Mouse (Mus musculus): ENCODE data around the gene Kcna10. TPM values are rescaled to one million over a fixed set of nuclear protein-coding genes. Genes with fewer than 3 reads are reported as not detected.

Gene Kcna10
- polyA plus RNA-seq (2014; fragmentation: Nextera tagmentation; extraction: Ambion mirVana) = not detected in 2 replicates

DNA sequence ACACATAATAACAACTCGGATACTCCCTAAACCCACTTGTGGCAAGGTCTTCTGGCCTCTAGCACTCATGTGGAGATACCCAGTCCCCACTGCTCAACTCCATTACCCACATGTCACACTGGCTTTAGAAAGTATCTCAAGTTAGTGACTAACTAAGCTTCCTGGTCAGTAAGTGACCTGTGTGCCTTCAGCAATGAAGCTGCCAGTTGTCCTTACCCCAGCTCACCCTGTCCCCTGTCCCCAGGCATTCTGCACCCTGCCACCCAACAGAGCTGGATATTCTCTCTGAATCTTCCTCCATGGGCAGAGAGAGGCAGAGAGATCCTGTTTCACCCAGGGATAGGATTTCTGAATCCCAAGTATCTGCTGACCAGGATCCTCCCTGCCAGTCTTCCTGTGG lies at the start of gene Kcna10:
Gene Kcna10 (plus strand): TSS at position 301 of the 400 bp plus-strand sequence.
- Histone ChIP-seq H3K27me3 (ENCODE audit: control insufficient read depth, insufficient read depth, low read length) (no peaks in the 10 kb centered on the region), H3K9ac (ENCODE audit: low read length) (no peak within 1 kb of the TSS), H3K36me3 (ENCODE audit: control insufficient read depth, insufficient read depth, low read length) (no peaks in the 10 kb centered on the region), H3K4me3 (ENCODE audit: control insufficient read depth in 1 of 2, insufficient read depth in 1 of 2, low read depth in 1 of 2, low read length in 2 of 2) (no peak within 1 kb of the TSS), H3K4me1 (ENCODE audit: control insufficient read depth in 2 of 2, insufficient read depth in 2 of 2, low read length in 2 of 2) (no peaks in the 10 kb centered on the region), H3K4me2 (ENCODE audit: low read length) (no peak within 1 kb of the TSS), H3K27ac (replicated peaks in 1 of 2; ENCODE audit: control insufficient read depth in 1 of 2, insufficient read depth in 1 of 2, low read depth in 2 of 2, low read length in 2 of 2) (no peak within 1 kb of the TSS), H3K9me3 (ENCODE audit: control insufficient read depth, low read length) (no peaks in the 10 kb centered on the region)
- 78% methylated on average over 1 of the region's 1 CpGs for WGBS
- no peak for ATAC-seq (ENCODE audit: insufficient number of reproducible peaks, insufficient read depth, low FRiP score, low read depth)

DNA sequence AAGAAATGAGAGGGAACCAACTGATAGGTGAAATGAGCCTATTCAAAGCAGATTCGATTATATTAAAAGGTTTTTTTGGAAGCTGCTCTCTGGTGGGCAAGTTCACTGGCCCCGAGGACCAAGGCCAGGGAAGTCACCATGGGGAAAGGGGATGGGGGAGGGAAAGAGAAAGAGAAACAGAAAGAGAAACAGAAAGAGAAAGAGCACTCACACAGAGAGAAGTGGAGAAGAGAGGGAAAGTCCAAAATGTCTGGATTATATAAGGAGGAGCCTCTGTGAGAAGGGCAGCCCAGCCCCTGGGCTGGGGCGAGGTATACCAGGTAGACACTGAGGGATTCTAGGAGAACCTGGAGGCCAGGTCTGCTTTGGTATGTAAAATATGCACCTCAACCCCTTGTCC lies 48.4 kb upstream of the Kcna10 start:
- H3K36me3 ChIP-seq (ENCODE audit: control insufficient read depth, insufficient read depth, low read length) = no peaks in the 10 kb centered on the region
- H3K9me3 ChIP-seq (ENCODE audit: control insufficient read depth, low read length) = no peaks in the 10 kb centered on the region
- no peak overlapping the region for H3K4me3 ChIP-seq (ENCODE audit: control insufficient read depth in 1 of 2, insufficient read depth in 1 of 2, low read depth in 1 of 2, low read length in 2 of 2)
- H3K27ac ChIP-seq (replicated peaks in 1 of 2; ENCODE audit: control insufficient read depth in 1 of 2, insufficient read depth in 1 of 2, low read depth in 2 of 2, low read length in 2 of 2) = no peak overlapping the region
- ATAC-seq (ENCODE audit: insufficient number of reproducible peaks, insufficient read depth, low FRiP score, low read depth) = no peak
- 72% methylated on average over 3 of the region's 3 CpGs for WGBS
- peaks cover 8 to 14% of the 10 kb centered on the region in 2 experiments for H3K4me1 ChIP-seq (ENCODE audit: control insufficient read depth in 2 of 2, insufficient read depth in 2 of 2, low read length in 2 of 2)
- H3K4me2 ChIP-seq (ENCODE audit: low read length) = no peak overlapping the region
- H3K27me3 ChIP-seq (ENCODE audit: control insufficient read depth, insufficient read depth, low read length) = no peaks in the 10 kb centered on the region
- no peak overlapping the region for H3K9ac ChIP-seq (ENCODE audit: low read length)

DNA sequence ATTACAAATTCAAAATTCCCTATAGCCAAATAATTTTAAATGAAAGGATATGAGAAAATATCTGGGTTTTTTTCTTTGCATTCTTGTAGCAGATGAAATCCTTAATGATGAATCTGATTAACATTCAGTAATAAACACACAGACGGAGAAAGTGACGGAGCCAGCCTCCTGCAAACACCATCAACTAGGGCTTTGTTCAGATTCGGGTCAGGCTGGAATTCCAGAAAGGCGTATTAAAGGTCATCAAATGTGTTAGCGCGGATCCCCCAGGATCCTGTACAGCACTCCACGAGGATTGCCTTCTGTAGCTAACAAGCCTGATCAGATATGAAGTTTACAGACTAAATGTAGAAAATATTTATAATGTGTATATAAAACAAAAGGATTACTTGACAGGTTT lies 35.7 kb upstream of the Kcna10 start:
- WGBS = 83% methylated on average over 7 of the region's 7 CpGs
- ATAC-seq (ENCODE audit: insufficient number of reproducible peaks, insufficient read depth, low FRiP score, low read depth) = no peak
- Histone ChIP-seq H3K4me1 (ENCODE audit: control insufficient read depth in 2 of 2, insufficient read depth in 2 of 2, low read length in 2 of 2) (no peaks in the 10 kb centered on the region), H3K9me3 (ENCODE audit: control insufficient read depth, low read length) (no peaks in the 10 kb centered on the region), H3K9ac (ENCODE audit: low read length) (no peak overlapping the region), H3K4me3 (ENCODE audit: control insufficient read depth in 1 of 2, insufficient read depth in 1 of 2, low read depth in 1 of 2, low read length in 2 of 2) (no peak overlapping the region), H3K27me3 (ENCODE audit: control insufficient read depth, insufficient read depth, low read length) (no peaks in the 10 kb centered on the region), H3K27ac (replicated peaks in 1 of 2; ENCODE audit: control insufficient read depth in 1 of 2, insufficient read depth in 1 of 2, low read depth in 2 of 2, low read length in 2 of 2) (no peak overlapping the region), H3K4me2 (ENCODE audit: low read length) (no peak overlapping the region), H3K36me3 (ENCODE audit: control insufficient read depth, insufficient read depth, low read length) (no peaks in the 10 kb centered on the region)

DNA sequence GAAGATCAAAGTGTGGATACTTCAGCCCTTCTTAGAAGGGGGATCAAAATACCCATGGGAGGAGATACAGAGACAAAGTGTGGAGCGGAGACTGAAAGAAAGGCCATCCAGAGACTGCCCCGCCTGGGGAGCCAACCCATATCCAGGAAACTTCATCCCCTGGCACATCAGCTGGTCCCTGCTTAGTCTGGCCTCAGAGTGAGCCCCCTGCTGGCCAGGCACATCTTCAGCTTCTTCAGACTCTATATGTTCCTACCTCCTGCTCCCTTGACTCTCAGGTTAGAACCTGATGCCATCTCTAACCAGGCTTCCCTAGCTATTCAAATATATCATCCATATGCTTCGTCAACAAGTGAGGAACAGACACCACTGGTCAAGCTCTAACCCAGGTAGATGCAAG lies 33.9 kb upstream of the Kcna10 start:
- 52% methylated on average over 3 of the region's 3 CpGs for WGBS
- H3K27me3 ChIP-seq (ENCODE audit: control insufficient read depth, insufficient read depth, low read length) = no peaks in the 10 kb centered on the region
- no peak overlapping the region for H3K27ac ChIP-seq (replicated peaks in 1 of 2; ENCODE audit: control insufficient read depth in 1 of 2, insufficient read depth in 1 of 2, low read depth in 2 of 2, low read length in 2 of 2)
- no peak overlapping the region for H3K4me2 ChIP-seq (ENCODE audit: low read length)
- no peak overlapping the region for H3K9ac ChIP-seq (ENCODE audit: low read length)
- no peaks in the 10 kb centered on the region for H3K4me1 ChIP-seq (ENCODE audit: control insufficient read depth in 2 of 2, insufficient read depth in 2 of 2, low read length in 2 of 2)
- no peak overlapping the region for H3K4me3 ChIP-seq (ENCODE audit: control insufficient read depth in 1 of 2, insufficient read depth in 1 of 2, low read depth in 1 of 2, low read length in 2 of 2)
- ATAC-seq (ENCODE audit: insufficient number of reproducible peaks, insufficient read depth, low FRiP score, low read depth) = no peak
- no peaks in the 10 kb centered on the region for H3K9me3 ChIP-seq (ENCODE audit: control insufficient read depth, low read length)
- no peaks in the 10 kb centered on the region for H3K36me3 ChIP-seq (ENCODE audit: control insufficient read depth, insufficient read depth, low read length)

DNA sequence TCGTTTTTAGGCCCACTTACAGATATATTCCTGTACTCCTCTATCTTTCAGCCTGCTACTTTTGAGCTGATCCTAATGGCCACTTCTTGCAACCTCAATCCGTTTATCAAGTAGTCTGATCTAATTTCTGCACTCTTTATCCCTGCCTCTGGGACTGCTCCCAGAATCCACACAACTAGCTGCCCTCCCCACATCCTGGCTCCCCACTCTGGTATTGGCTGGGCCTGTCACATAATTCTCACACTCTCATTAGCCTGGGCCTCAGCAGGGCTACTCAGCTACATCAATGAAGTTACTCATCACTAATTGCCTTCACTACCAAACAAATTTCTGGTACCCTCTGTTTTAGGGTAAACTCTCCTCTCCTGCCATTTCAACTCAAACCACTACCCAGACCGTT lies 32.4 kb upstream of the Kcna10 start:
- H3K9ac ChIP-seq (ENCODE audit: low read length) = no peak overlapping the region
- ATAC-seq (ENCODE audit: insufficient number of reproducible peaks, insufficient read depth, low FRiP score, low read depth) = no peak
- no peaks in the 10 kb centered on the region for H3K36me3 ChIP-seq (ENCODE audit: control insufficient read depth, insufficient read depth, low read length)
- no peak overlapping the region for H3K27ac ChIP-seq (replicated peaks in 1 of 2; ENCODE audit: control insufficient read depth in 1 of 2, insufficient read depth in 1 of 2, low read depth in 2 of 2, low read length in 2 of 2)
- no peak overlapping the region for H3K4me2 ChIP-seq (ENCODE audit: low read length)
- no peak overlapping the region for H3K4me3 ChIP-seq (ENCODE audit: control insufficient read depth in 1 of 2, insufficient read depth in 1 of 2, low read depth in 1 of 2, low read length in 2 of 2)
- 40% methylated on average over 3 of the region's 3 CpGs for WGBS
- H3K4me1 ChIP-seq (ENCODE audit: control insufficient read depth in 2 of 2, insufficient read depth in 2 of 2, low read length in 2 of 2) = no peaks in the 10 kb centered on the region
- no peaks in the 10 kb centered on the region for H3K27me3 ChIP-seq (ENCODE audit: control insufficient read depth, insufficient read depth, low read length)
- H3K9me3 ChIP-seq (ENCODE audit: control insufficient read depth, low read length) = no peaks in the 10 kb centered on the region

DNA sequence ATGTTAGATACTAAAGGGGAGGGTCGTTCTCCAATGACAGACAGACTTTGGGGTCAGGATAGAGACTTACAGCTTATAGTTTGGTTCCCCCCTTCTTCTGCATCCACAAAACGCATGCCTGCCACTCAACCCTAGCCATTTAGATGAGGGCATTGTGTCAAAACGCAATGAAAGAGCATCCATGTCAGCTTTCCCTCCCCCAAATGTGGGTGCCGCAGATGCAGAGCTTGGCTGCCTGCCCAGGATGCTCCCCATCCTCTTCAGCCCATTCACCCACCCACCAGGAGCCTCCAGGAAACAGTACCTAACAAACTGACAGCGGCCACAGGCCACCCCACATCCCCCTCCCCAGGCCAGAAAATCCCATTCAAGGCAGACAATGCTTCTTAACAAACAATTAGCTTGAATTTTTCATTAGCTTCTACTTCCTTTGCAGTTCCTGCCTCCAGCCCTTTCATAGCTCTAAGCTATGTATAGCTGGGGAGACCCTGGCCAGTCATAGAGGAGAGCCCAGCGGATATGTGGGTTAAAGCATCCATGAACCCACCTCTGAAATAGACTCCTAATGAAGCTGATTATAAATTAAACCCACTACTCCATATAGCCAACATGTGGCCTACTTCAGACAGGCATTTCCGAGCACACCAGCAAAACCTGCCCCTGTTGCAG lies 31.9 kb upstream of the Kcna10 start:
- peaks cover 0 to 3% of the 10 kb centered on the region in 2 experiments; a peak in 1 of 4 replicates for H3K4me1 ChIP-seq (ENCODE audit: control insufficient read depth in 2 of 2, insufficient read depth in 2 of 2, low read length in 2 of 2)
- no peak overlapping the region for H3K4me3 ChIP-seq (ENCODE audit: control insufficient read depth in 1 of 2, insufficient read depth in 1 of 2, low read depth in 1 of 2, low read length in 2 of 2)
- no peak overlapping the region for H3K27ac ChIP-seq (replicated peaks in 1 of 2; ENCODE audit: control insufficient read depth in 1 of 2, insufficient read depth in 1 of 2, low read depth in 2 of 2, low read length in 2 of 2)
- H3K27me3 ChIP-seq (ENCODE audit: control insufficient read depth, insufficient read depth, low read length) = no peaks in the 10 kb centered on the region
- no peaks in the 10 kb centered on the region for H3K9me3 ChIP-seq (ENCODE audit: control insufficient read depth, low read length)
- no peak overlapping the region for H3K9ac ChIP-seq (ENCODE audit: low read length)
- WGBS = 57% methylated on average over 7 of the region's 7 CpGs
- no peaks in the 10 kb centered on the region for H3K36me3 ChIP-seq (ENCODE audit: control insufficient read depth, insufficient read depth, low read length)
- no peak for ATAC-seq (ENCODE audit: insufficient number of reproducible peaks, insufficient read depth, low FRiP score, low read depth)
- H3K4me2 ChIP-seq (ENCODE audit: low read length) = no peak overlapping the region

DNA sequence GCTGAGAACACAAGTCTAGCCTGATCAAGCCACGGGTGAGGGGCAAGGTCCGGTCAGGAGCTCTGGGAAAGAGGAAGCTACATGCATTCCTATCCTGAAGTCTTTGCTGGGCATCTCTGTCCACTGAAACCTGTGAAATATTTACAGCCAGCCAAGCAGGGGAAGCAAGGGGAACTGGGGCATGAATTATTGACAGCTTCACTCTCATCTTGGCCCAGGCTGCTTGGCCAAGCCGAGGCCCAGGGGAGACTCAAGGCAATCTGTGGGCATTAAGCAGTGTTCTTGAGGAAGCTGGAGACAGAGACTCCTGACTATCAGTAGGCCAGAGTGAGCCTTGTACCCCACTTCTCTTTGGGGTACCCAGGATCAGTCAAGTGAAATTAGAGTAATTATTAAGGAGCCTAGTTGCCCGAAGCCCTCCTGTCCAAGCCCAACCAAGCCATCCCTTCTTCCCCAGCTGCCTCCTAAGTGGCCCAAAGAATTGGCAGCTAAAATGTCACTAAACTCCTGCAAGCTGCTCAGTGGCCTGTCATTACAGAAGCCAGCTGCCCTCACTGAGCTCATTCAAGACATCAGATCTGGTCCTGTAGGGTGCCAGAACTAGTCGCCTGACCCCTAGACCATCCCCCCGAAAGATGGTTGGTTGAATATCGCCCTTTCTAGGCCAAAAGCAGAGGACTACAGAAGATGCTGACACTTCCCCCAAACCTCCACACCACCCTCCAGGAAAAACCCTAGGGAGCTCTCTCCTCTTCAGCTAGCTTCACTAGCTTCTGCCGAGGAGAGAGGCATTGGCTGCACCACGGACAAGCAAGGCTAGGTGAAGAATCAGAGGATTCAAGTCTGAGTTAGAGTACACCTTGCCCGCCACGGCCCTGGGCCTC lies 28.8 kb upstream of the Kcna10 start:
- H3K27ac ChIP-seq (replicated peaks in 1 of 2; ENCODE audit: control insufficient read depth in 1 of 2, insufficient read depth in 1 of 2, low read depth in 2 of 2, low read length in 2 of 2) = no peak overlapping the region
- no peaks in the 10 kb centered on the region for H3K27me3 ChIP-seq (ENCODE audit: control insufficient read depth, insufficient read depth, low read length)
- H3K36me3 ChIP-seq (ENCODE audit: control insufficient read depth, insufficient read depth, low read length) = no peaks in the 10 kb centered on the region
- no peaks in the 10 kb centered on the region for H3K9me3 ChIP-seq (ENCODE audit: control insufficient read depth, low read length)
- H3K4me2 ChIP-seq (ENCODE audit: low read length) = no peak overlapping the region
- no peak for ATAC-seq (ENCODE audit: insufficient number of reproducible peaks, insufficient read depth, low FRiP score, low read depth)
- no peak overlapping the region for H3K9ac ChIP-seq (ENCODE audit: low read length)
- peaks cover 0 to 5% of the 10 kb centered on the region in 2 experiments; a peak in 1 of 4 replicates for H3K4me1 ChIP-seq (ENCODE audit: control insufficient read depth in 2 of 2, insufficient read depth in 2 of 2, low read length in 2 of 2)
- H3K4me3 ChIP-seq (ENCODE audit: control insufficient read depth in 1 of 2, insufficient read depth in 1 of 2, low read depth in 1 of 2, low read length in 2 of 2) = no peak overlapping the region
- WGBS = 74% methylated on average over 11 of the region's 11 CpGs
